Mouse (Mus musculus) hindbrain, postnatal 0 days (tissue): ENCODE data around the gene Prkci. TPM values are rescaled to one million over a fixed set of nuclear protein-coding genes. Genes with fewer than 3 reads are reported as not detected.

Experiments
- ATAC-seq: fragments of 200-750 bp; cut with Nextera tagmentation; 2 replicates; pipeline ENCODE4 v1.8.0; 2017; ENCODE audit warnings: mild to moderate bottlenecking, moderate TSS enrichment, moderate library complexity
- DNase-seq: peaks from one replicate; pipeline ENCODE4 v3.0.0-alpha.2; 2015; ENCODE audit warnings: low spot score
- H3K27ac ChIP-seq: fragments of 300-500 bp; sonication (generic); 2 replicates; pipeline ENCODE4 v1.5.1; 2014; ENCODE audit warnings: mild to moderate bottlenecking
- H3K27me3 ChIP-seq: fragments of 300-500 bp; sonication (generic); 2 replicates; pipeline ENCODE4 v1.6.1; 2014; ENCODE audit warnings: low read length, mixed read lengths; ENCODE audit not compliant: insufficient read depth
- H3K36me3 ChIP-seq: fragments of 300-500 bp; sonication (generic); 2 replicates; pipeline ENCODE4 v1.6.1; 2014; ENCODE audit warnings: low read length, mixed read lengths; ENCODE audit not compliant: insufficient read depth
- H3K4me1 ChIP-seq: fragments of 300-500 bp; sonication (generic); 2 replicates; pipeline ENCODE4 v1.6.1; 2014; ENCODE audit warnings: antibody characterized with exemption, low read length, mixed read lengths; ENCODE audit not compliant: insufficient read depth
- H3K4me2 ChIP-seq: fragments of 300-500 bp; sonication (generic); 2 replicates; pipeline ENCODE4 v1.6.1; 2014; ENCODE audit warnings: low read depth, mild to moderate bottlenecking, low read length, moderate library complexity, mixed read lengths
- H3K4me3 ChIP-seq: fragments of 300-500 bp; sonication (generic); 2 replicates; pipeline ENCODE4 v1.5.1; 2014; ENCODE audit warnings: low read length
- H3K9ac ChIP-seq: fragments of 300-500 bp; sonication (generic); replicated peaks from 2 replicates; pipeline ENCODE4 v1.6.1; 2014; ENCODE audit warnings: mild to moderate bottlenecking, low read length, moderate library complexity, mixed read lengths
- H3K9me3 ChIP-seq: fragments of 300-500 bp; sonication (generic); 2 replicates; pipeline ENCODE4 v1.6.1; 2016; ENCODE audit warnings: low read length, mixed read lengths
- CTCF ChIP-seq: IDR thresholded peaks from 2 replicates; pipeline ENCODE4 v1.5.1; 2016; ENCODE audit warnings: antibody characterized with exemption, control low read depth, low read depth
- WGBS: fragments of 180-500 bp; shearing (Covaris S2); extraction: QIAGEN DNeasy Blood & Tissue Kit; methylation state at CpG from one replicate; pipeline ENCODE4 v1.1.7; 2014; 5-methylcytosine and 5-hydroxymethylcytosine counted together
- polyA plus RNA-seq: library from polyadenylated mRNA; unstranded; fragments of >200 nt; fragmentation: Nextera tagmentation; extraction: Ambion mirVana; gene quantifications from 2 replicates; pipeline ENCODE4 v1.2.1, GENCODE M21; 2015
- total RNA-seq: library from RNA; depleted of rRNA; stranded (reverse); fragments of >200 nt; gene quantifications from 2 replicates; pipeline ENCODE4 v1.2.3, GENCODE M21; 2014

Gene Prkci
- total and polyA plus RNA-seq, 2 experiments from 2014 or later: 20.8 to 45.2 TPM

DNA sequence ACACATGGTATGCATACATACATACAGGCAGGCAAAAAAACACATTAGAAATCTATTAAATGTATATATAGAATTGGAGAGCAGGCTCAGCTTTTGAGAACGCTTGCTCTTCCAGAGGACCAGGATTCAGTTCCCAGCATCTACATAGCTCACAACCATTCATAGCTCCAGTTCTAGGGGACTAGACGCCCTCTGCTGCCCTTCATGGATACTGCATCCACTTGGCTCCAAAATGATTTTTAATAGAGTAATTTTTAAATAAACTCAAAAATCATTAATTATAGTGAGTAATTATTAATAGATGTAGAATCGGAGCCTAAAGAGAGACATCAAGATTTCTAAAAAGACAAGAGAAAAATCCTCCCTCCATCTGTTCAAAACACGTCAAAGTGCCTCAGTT lies 32.4 kb upstream of the Prkci start:
- H3K9ac ChIP-seq: no peak overlapping the region
- ATAC-seq: no peak
- TF ChIP-seq CTCF: peak; percentile 40; the same call in 1 of the 2 replicates
- no peak overlapping the region for H3K4me2 ChIP-seq
- H3K27me3 ChIP-seq: no peaks in the 10 kb centered on the region
- WGBS: 96% methylated on average over 4 of the region's 4 CpGs
- no peak overlapping the region for H3K27ac ChIP-seq
- no peak for DNase-seq
- peaks cover 57% of the 10 kb centered on the region for H3K36me3 ChIP-seq
- H3K9me3 ChIP-seq: no peaks in the 10 kb centered on the region
- H3K4me1 ChIP-seq: 0 out of 2 replicates have a peak, but pooled peaks cover 2% of the 10 kb centered on the region
- H3K4me3 ChIP-seq: no peak overlapping the region

DNA sequence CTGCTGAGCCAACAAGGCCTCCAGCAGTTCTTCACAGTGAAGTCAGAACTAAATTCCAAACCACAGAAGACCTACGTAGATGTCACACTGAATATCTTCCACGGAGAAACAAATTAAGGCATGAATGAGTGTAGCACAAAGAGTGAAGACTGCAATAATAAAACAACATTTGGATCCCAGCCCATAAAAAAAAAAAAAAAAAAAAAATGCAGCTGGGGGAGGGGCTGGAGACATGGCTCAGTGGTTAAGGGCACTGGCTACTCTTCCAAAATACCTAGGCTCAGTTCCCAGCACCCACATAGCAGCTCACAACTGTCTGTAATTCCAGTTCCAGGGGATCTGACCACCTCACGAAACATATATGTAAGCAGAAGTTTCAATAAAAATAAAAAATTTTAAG lies 31.3 kb upstream of the Prkci start:
- no peak overlapping the region for H3K27ac ChIP-seq
- H3K4me2 ChIP-seq: no peak overlapping the region
- H3K27me3 ChIP-seq: no peaks in the 10 kb centered on the region
- no peak overlapping the region for H3K4me3 ChIP-seq
- WGBS: 64% methylated on average over 3 of the region's 3 CpGs
- DNase-seq (no peak), ATAC-seq (no peak)
- no peak overlapping the region for H3K9ac ChIP-seq
- H3K4me1 ChIP-seq: 0 out of 2 replicates have a peak, but pooled peaks cover 5% of the 10 kb centered on the region
- H3K9me3 ChIP-seq: no peaks in the 10 kb centered on the region
- H3K36me3 ChIP-seq: peaks cover 47% of the 10 kb centered on the region
- TF ChIP-seq CTCF: no peak

- no peaks in the 10 kb centered on the region for H3K27me3 ChIP-seq
- no peak overlapping the region for H3K4me2 ChIP-seq
- 95% methylated on average over 13 of the region's 13 CpGs for whole genome bisulfite sequencing
- no peak for TF ChIP-seq CTCF
- H3K4me1 ChIP-seq: 0 out of 2 replicates have a peak, but pooled peaks cover 5% of the 10 kb centered on the region
- peaks cover 36% of the 10 kb centered on the region for H3K36me3 ChIP-seq
- H3K9me3 ChIP-seq: no peaks in the 10 kb centered on the region
- no peak overlapping the region for H3K9ac ChIP-seq
- DNase-seq (no peak), ATAC-seq (no peak)
- no peak overlapping the region for H3K27ac ChIP-seq
- no peak overlapping the region for H3K4me3 ChIP-seq
These were observed 29.9 kb upstream of the Prkci start for GRCm38 (mm10) chr3:30965644-30966043.

DNA sequence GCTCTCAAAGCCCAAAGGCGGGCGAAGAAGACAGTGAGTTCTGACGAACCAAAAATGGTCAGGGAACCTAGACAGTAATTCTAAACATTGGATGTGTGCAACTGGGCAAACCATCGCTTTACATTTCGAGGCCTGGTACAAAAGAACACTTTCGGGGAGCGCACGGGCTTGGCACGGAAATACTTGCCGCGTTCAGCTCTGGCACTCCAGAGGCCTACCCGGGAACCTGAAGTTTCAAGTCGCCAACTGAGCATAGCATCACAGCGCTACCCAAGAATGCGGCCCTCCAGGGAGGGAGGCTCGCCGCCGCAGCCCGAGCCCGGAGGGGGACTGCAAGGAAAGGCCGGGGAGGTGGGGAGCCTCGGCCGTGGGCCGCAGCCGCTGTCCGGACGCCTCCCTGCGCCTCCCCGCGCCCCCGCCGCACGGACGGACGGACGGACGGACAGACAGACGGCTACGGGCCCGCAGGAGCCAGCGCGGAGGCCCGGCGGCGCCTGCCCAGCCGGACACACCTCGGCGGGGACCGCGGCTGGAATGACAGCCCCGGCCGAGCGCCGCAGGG lies 26.9 kb upstream of the Prkci start:
- Histone ChIP-seq H3K36me3 (peaks cover 17% of the 10 kb centered on the region), H3K9ac (peak overlapping the region; percentile 87), H3K4me2 (peak overlapping the region; percentile 70), H3K4me1 (0 out of 2 replicates have a peak, but pooled peaks cover 5% of the 10 kb centered on the region), H3K4me3 (peak overlapping the region; percentile 75), H3K9me3 (no peaks in the 10 kb centered on the region), H3K27me3 (no peaks in the 10 kb centered on the region), H3K27ac (peak overlapping the region; percentile 88)
- no peak for TF ChIP-seq CTCF
- DNase-seq: peak; percentile 66
- under 1% methylated on average over 54 of the region's 54 CpGs for WGBS
- ATAC-seq: peak; percentile 64

GRCm38 (mm10) chr3:30969104-30969581 lies 26.4 kb upstream of the Prkci start, which contains the start of gene Phc3:
Phc3 (minus strand) TSS chr3:30969415.
- Histone ChIP-seq H3K27me3 (no peaks in the 10 kb centered on the region), H3K9me3 (no peaks in the 10 kb centered on the region), H3K36me3 (peaks cover 14% of the 10 kb centered on the region), H3K4me3 (peak within 1 kb of the TSS; percentile 75), H3K27ac (peak within 1 kb of the TSS; percentile 88), H3K4me1 (0 out of 2 replicates have a peak, but pooled peaks cover 5% of the 10 kb centered on the region), H3K4me2 (peak within 1 kb of the TSS; percentile 70), H3K9ac (peak within 1 kb of the TSS; percentile 87)
- peak; percentile 92 for ATAC-seq
- peak; percentile 98 for DNase-seq
- WGBS: under 1% methylated on average over 24 of the region's 34 CpGs
- TF ChIP-seq CTCF: no peak

DNA sequence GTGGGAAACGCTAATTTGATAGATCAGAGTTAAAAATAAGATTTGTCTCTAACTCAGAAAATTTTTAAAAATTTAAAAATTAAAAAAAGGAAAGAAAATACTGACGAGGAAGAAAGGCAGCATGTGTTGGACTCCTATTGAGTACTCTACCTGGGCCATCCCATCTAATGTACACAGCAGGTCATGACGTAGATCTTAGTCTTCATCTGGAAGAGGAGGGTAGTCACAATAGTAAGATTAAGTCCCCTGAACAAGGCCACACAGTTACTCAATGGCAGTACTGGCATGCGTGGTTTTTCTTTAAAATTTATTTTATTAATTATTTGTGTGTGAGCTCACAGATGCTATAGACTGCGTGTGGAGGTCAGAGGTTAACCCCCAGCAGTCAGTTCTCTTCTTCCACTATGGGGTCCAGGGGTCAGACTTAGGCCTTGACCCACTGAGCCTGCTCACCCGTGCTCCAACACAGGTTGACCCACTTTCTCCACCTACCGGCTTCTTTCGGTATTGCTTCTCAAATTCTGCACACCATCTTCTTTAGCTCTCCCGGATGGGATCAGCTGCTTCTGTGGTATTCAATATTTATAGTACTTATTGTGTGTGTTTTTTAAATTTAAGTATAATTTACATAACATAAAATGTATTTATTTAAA lies 20.3 kb upstream of the Prkci start:
- H3K9me3 ChIP-seq: no peaks in the 10 kb centered on the region
- H3K4me1 ChIP-seq: no peaks in the 10 kb centered on the region
- no peak overlapping the region for H3K4me2 ChIP-seq
- TF ChIP-seq CTCF: peak; percentile 69
- H3K27me3 ChIP-seq: no peaks in the 10 kb centered on the region
- H3K27ac ChIP-seq: no peak overlapping the region
- H3K36me3 ChIP-seq: no peaks in the 10 kb centered on the region
- ATAC-seq (peak; percentile 61), DNase-seq (peak; percentile 67)
- WGBS: 42% methylated on average over 9 of the region's 9 CpGs
- H3K9ac ChIP-seq: no peak overlapping the region
- no peak overlapping the region for H3K4me3 ChIP-seq

- 72% methylated on average over 1 of the region's 1 CpGs for WGBS
- ATAC-seq (no peak), DNase-seq (no peak)
- Histone ChIP-seq H3K27ac (no peak overlapping the region), H3K36me3 (no peaks in the 10 kb centered on the region), H3K4me3 (no peak overlapping the region), H3K4me1 (no peaks in the 10 kb centered on the region), H3K9ac (no peak overlapping the region), H3K9me3 (no peaks in the 10 kb centered on the region), H3K27me3 (no peaks in the 10 kb centered on the region), H3K4me2 (no peak overlapping the region)
- TF ChIP-seq CTCF: no peak
These were observed 18.4 kb upstream of the Prkci start for GRCm38 (mm10) chr3:30976991-30977603.
